Mouse (Mus musculus): ENCODE data around the gene 4930442H23Rik. TPM values are rescaled to one million over a fixed set of nuclear protein-coding genes. Genes with fewer than 3 reads are reported as not detected.

4930442H23Rik gene
- polyA plus RNA-seq, 1 experiment from 2014 or later: not detected

DNA sequence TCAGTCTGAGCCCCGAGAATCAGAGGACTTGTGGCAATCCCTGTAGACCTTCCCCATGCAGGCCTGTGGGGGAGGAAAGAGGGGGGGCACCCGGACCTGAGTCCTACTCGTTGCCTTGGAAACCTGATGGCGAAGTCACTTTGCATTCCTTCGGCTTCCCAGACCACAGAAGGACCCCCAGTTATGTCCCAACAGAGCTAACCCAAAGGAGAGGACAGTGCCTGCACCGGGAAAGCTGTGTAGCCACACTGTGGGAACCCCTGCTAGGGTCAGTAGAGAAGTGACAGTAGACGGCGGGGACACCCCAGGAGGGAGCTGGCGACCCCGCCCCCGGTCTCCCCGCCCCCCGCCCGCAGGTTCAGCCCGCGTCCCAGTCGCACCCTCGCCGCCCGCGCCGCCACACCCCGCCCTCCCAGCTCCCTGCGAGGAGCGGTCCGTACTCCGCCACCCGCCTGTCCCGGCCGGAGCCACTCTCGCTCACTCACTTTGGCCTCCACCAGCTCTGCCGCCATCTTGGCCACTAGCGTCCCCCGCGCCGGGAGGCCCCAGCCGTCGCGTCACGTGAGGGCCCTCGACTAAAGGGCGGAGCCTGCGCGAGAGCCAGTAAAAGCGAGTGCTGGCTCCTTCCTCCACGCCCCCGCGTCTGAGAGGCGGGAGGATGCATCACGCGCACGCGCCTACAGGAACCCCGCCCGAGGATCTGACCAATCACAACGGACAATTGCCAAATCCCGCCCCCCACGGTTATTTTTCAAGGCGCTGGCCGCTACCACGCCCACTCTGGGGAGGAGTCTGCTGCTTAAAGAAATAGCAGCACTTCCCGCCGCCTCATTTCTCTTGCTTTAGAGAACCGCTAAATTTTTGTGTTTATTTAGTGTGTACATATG is 16.2 kb downstream of the 4930442H23Rik start, which contains the start of gene Pias4:
Gene Pias4 (minus strand): TSS at position 724 of the 887 bp plus-strand sequence.
- H3K4me1 ChIP-seq (ENCODE audit: control insufficient read depth, insufficient read depth, low read length): peaks cover 12% of the 10 kb centered on the region
- WGBS: under 1% methylated on average over 26 of the region's 64 CpGs
- no peaks in the 10 kb centered on the region for H3K9me3 ChIP-seq (ENCODE audit: control insufficient read depth, low read length)

DNA sequence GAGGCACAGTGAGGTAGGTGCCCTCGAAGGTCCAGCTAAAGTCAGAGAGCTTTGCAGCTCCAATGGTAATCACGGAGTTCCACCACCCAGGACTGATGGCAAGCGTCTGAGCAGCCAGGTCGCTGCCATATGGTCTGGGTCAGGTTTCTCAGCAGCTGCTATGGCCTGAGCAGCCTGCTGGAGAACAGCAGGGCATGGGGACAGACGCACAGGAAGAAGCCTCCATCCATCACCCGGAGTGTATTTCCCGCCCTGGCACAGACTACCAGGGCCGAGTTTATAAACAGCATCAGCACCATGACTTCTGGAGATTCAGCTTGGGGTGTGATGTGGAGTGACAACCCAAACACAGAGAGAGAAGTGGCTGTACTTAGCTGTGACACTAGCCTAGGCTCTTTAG is 18.5 kb downstream of the 4930442H23Rik start:
- H3K9ac ChIP-seq (ENCODE audit: low read depth, low read length): no peak overlapping the region
- H3K27ac ChIP-seq (replicated peaks; ENCODE audit: low read depth, low read length): no peak overlapping the region
- no peaks in the 10 kb centered on the region for H3K9me3 ChIP-seq (ENCODE audit: control insufficient read depth, low read length)
- WGBS: 61% methylated on average over 8 of the region's 8 CpGs
- DNase-seq (ENCODE audit: low spot score) (no peak), ATAC-seq (ENCODE audit: low read depth) (no peak)
- no peak overlapping the region for H3K4me2 ChIP-seq (ENCODE audit: low read depth, low read length)
- H3K4me3 ChIP-seq (ENCODE audit: low read depth, low read length): no peak overlapping the region
- peaks cover 38% of the 10 kb centered on the region for H3K36me3 ChIP-seq (ENCODE audit: control insufficient read depth, insufficient read depth, low read length)
- peaks cover 12% of the 10 kb centered on the region for H3K4me1 ChIP-seq (ENCODE audit: control insufficient read depth, insufficient read depth, low read length)
- no peaks in the 10 kb centered on the region for H3K27me3 ChIP-seq (replicated peaks; ENCODE audit: control insufficient read depth, insufficient read depth, low read length)

More for the DNA sequence above, 16.2 kb downstream of the 4930442H23Rik start, which contains the start of gene Pias4:
- H3K27me3 ChIP-seq (replicated peaks; ENCODE audit: control insufficient read depth, insufficient read depth, low read length): no peaks in the 10 kb centered on the region
- peak within 1 kb of the TSS; percentile 71 for H3K27ac ChIP-seq (replicated peaks; ENCODE audit: low read depth, low read length)
- H3K36me3 ChIP-seq (ENCODE audit: control insufficient read depth, insufficient read depth, low read length): peaks cover 15% of the 10 kb centered on the region
- H3K4me3 ChIP-seq (ENCODE audit: low read depth, low read length): peak within 1 kb of the TSS; percentile 91
- DNase-seq (ENCODE audit: low spot score): peak; percentile 100
- peak within 1 kb of the TSS; percentile 84 for H3K4me2 ChIP-seq (ENCODE audit: low read depth, low read length)
- H3K9ac ChIP-seq (ENCODE audit: low read depth, low read length): peak within 1 kb of the TSS; percentile 85
- peak; percentile 87 for ATAC-seq (ENCODE audit: low read depth)

DNA sequence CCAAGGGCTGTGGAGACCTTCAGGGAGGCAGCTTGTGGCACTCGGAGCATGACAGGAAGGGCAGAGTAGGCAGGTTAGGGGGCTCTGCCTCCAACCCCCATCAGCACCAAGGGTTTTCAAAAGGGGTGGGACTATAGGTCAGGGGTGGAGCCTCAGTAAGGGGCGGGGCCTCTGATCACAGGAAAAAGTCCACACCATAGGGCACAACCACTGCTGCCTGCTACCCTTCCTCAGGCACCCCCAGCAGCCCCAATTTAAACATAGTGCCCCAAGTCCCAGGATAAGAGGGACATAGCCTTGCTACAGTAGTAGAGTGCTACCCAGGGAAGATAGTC is 21.4 kb downstream of the 4930442H23Rik start:
- ATAC-seq (ENCODE audit: low read depth) (no peak), DNase-seq (ENCODE audit: low spot score) (no peak)
- H3K4me3 ChIP-seq (ENCODE audit: low read depth, low read length): no peak overlapping the region
- no peak overlapping the region for H3K4me2 ChIP-seq (ENCODE audit: low read depth, low read length)
- no peak overlapping the region for H3K27ac ChIP-seq (replicated peaks; ENCODE audit: low read depth, low read length)
- H3K27me3 ChIP-seq (replicated peaks; ENCODE audit: control insufficient read depth, insufficient read depth, low read length): no peaks in the 10 kb centered on the region
- H3K36me3 ChIP-seq (ENCODE audit: control insufficient read depth, insufficient read depth, low read length): peaks cover 60% of the 10 kb centered on the region
- 69% methylated on average over 2 of the region's 2 CpGs for WGBS
- no peak overlapping the region for H3K9ac ChIP-seq (ENCODE audit: low read depth, low read length)
- H3K4me1 ChIP-seq (ENCODE audit: control insufficient read depth, insufficient read depth, low read length): peaks cover 6% of the 10 kb centered on the region
- H3K9me3 ChIP-seq (ENCODE audit: control insufficient read depth, low read length): no peaks in the 10 kb centered on the region

DNA sequence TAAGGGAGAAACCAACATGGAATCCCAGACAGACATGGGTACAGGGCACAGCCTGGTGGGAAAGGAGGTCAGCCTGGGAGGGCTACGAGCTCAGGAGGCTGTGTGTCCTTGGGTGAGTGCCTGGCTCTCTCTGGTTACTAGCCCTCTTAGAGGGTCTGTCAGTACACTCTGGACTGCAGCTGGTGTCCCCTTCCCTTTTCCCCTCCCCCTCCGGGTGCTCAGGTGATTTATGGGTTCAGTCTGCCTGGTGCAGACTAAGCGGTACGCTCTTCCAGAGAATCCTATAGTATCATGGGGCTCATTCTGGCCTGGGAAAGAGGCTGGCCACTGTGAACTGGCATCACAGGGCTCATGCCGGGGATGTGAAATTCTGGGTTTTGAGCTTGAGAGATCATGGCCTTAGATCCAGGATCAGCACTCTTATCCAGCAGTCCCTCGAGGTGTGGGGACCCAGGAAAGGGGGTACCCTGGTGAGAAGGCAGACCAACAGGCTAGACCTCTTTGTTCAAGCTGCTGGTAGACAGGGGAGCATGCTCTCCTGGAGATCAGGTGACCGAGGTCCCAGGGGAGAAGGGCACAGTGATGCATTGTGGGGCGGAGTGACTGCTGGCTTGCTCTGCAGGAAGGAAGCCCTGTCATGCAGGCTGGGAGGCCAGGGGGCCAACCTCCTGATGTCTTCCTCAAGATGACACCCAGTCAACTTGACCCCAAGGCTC is 21.9 kb downstream of the 4930442H23Rik start:
- H3K9ac ChIP-seq (ENCODE audit: low read depth, low read length): no peak overlapping the region
- DNase-seq (ENCODE audit: low spot score): no peak
- H3K36me3 ChIP-seq (ENCODE audit: control insufficient read depth, insufficient read depth, low read length): peaks cover 66% of the 10 kb centered on the region

DNA sequence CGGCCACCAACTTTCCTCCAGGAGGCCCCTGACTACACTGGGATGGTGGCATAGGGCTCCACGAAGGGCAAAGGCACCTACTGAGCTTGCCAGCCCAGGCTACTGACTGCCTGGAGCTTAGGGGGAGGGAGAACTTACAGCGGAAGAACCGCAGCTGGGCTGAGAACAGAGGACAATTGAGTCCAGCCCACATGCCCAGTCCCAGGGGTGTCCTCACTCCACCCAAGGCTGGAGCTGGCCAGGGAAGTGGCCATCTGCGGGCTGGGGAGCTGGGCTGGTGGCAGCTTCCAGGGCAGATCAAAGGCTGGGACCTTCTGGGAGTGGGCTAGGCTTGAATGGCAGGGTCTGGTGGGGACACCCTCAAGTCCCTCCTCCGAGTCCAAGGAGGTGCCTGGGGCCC is 28.9 kb downstream of the 4930442H23Rik start:
- Histone ChIP-seq H3K4me2 (ENCODE audit: low read depth, low read length) (no peak overlapping the region), H3K27ac (replicated peaks; ENCODE audit: low read depth, low read length) (no peak overlapping the region), H3K9ac (ENCODE audit: low read depth, low read length) (no peak overlapping the region), H3K4me3 (ENCODE audit: low read depth, low read length) (no peak overlapping the region), H3K4me1 (ENCODE audit: control insufficient read depth, insufficient read depth, low read length) (no peaks in the 10 kb centered on the region), H3K36me3 (ENCODE audit: control insufficient read depth, insufficient read depth, low read length) (peaks cover 88% of the 10 kb centered on the region), H3K9me3 (ENCODE audit: control insufficient read depth, low read length) (no peaks in the 10 kb centered on the region), H3K27me3 (replicated peaks; ENCODE audit: control insufficient read depth, insufficient read depth, low read length) (no peaks in the 10 kb centered on the region)
- ATAC-seq (ENCODE audit: low read depth) (no peak), DNase-seq (ENCODE audit: low spot score) (no peak)
- WGBS: 68% methylated on average over 5 of the region's 6 CpGs

More for the DNA sequence above, 21.9 kb downstream of the 4930442H23Rik start:
- H3K9me3 ChIP-seq (ENCODE audit: control insufficient read depth, low read length): no peaks in the 10 kb centered on the region
- ATAC-seq (ENCODE audit: low read depth): no peak
- H3K4me3 ChIP-seq (ENCODE audit: low read depth, low read length): no peak overlapping the region
- no peaks in the 10 kb centered on the region for H3K27me3 ChIP-seq (replicated peaks; ENCODE audit: control insufficient read depth, insufficient read depth, low read length)
- no peak overlapping the region for H3K27ac ChIP-seq (replicated peaks; ENCODE audit: low read depth, low read length)
- WGBS: 83% methylated on average over 7 of the region's 8 CpGs
- H3K4me1 ChIP-seq (ENCODE audit: control insufficient read depth, insufficient read depth, low read length): peaks cover 5% of the 10 kb centered on the region
- no peak overlapping the region for H3K4me2 ChIP-seq (ENCODE audit: low read depth, low read length)

DNA sequence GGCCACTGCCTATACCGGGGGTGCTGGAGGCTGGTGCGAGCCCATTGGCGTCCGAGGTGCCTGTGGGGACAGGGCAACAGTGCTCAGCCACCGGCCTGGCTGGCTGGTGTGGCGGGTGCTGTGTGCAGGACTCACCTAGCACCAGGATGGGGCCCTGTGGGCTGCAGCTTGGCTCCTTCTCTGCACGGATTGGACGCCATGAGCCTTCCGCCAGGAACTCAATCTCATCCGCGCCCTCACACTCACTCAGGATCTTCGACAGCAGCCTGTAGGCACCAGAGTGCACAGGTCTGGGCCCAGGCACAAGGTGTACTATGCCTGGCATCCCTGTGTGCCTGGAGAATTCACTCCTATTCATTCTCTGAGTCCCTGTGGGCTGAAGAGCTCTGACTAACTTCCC is 29.3 kb downstream of the 4930442H23Rik start:
- DNase-seq (ENCODE audit: low spot score): no peak
- no peaks in the 10 kb centered on the region for H3K9me3 ChIP-seq (ENCODE audit: control insufficient read depth, low read length)
- H3K36me3 ChIP-seq (ENCODE audit: control insufficient read depth, insufficient read depth, low read length): peaks cover 91% of the 10 kb centered on the region
- H3K27ac ChIP-seq (replicated peaks; ENCODE audit: low read depth, low read length): no peak overlapping the region
- no peaks in the 10 kb centered on the region for H3K4me1 ChIP-seq (ENCODE audit: control insufficient read depth, insufficient read depth, low read length)
- H3K4me2 ChIP-seq (ENCODE audit: low read depth, low read length): no peak overlapping the region
- no peak overlapping the region for H3K4me3 ChIP-seq (ENCODE audit: low read depth, low read length)
- H3K9ac ChIP-seq (ENCODE audit: low read depth, low read length): no peak overlapping the region
- H3K27me3 ChIP-seq (replicated peaks; ENCODE audit: control insufficient read depth, insufficient read depth, low read length): no peaks in the 10 kb centered on the region
- ATAC-seq (ENCODE audit: low read depth): no peak
- WGBS: 82% methylated on average over 12 of the region's 12 CpGs

DNA sequence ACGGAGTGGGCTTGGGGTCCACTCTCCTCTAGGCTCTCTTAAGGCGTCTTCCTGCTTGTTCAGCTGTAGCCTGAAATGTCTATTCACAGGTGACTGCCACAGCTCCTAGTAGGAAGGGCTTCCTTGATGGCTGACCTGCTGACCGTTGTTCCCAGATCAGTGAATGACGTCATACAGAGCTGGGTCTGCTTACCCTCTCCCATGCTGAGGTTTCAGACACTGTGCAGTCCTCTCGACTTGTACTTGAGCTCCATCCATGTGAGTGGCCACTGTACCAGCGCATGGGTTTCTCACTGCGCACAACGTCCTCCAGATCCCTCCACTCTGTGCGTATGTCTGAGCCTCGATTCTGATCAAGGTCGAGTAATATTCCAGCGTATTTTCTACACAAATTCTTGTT is 31.0 kb downstream of the 4930442H23Rik start:
- Histone ChIP-seq H3K27ac (replicated peaks; ENCODE audit: low read depth, low read length) (no peak overlapping the region), H3K4me1 (ENCODE audit: control insufficient read depth, insufficient read depth, low read length) (no peaks in the 10 kb centered on the region), H3K9ac (ENCODE audit: low read depth, low read length) (no peak overlapping the region), H3K9me3 (ENCODE audit: control insufficient read depth, low read length) (no peaks in the 10 kb centered on the region), H3K4me3 (ENCODE audit: low read depth, low read length) (no peak overlapping the region), H3K27me3 (replicated peaks; ENCODE audit: control insufficient read depth, insufficient read depth, low read length) (no peaks in the 10 kb centered on the region), H3K36me3 (ENCODE audit: control insufficient read depth, insufficient read depth, low read length) (peaks cover 94% of the 10 kb centered on the region), H3K4me2 (ENCODE audit: low read depth, low read length) (no peak overlapping the region)
- WGBS: 67% methylated on average over 12 of the region's 12 CpGs
- ATAC-seq (ENCODE audit: low read depth): no peak
- no peak for DNase-seq (ENCODE audit: low spot score)

DNA sequence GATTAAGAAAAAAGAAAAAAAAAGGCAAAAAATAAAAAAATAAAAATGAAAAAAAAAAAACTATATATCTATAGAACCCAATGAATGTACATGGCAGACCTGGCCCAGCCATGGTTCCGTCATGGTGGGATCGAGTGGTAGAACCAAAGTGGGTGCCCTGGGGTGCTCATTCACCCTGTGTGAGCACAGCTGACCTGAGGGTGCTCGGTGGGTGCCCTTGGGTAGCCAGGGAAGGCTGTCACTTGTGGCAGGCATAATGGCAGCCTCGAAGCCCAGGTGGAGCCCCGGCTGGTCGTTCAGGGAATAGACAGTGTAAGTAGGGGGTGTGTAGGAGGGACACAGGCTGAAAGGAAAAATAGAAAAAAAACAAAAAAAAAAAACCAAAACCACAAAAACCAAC is 32.4 kb downstream of the 4930442H23Rik start:
- no peak overlapping the region for H3K4me3 ChIP-seq (ENCODE audit: low read depth, low read length)
- peaks cover 94% of the 10 kb centered on the region for H3K36me3 ChIP-seq (ENCODE audit: control insufficient read depth, insufficient read depth, low read length)
- H3K9me3 ChIP-seq (ENCODE audit: control insufficient read depth, low read length): no peaks in the 10 kb centered on the region
- H3K4me1 ChIP-seq (ENCODE audit: control insufficient read depth, insufficient read depth, low read length): no peaks in the 10 kb centered on the region
- WGBS: 73% methylated on average over 6 of the region's 6 CpGs
- H3K4me2 ChIP-seq (ENCODE audit: low read depth, low read length): no peak overlapping the region
- no peak for ATAC-seq (ENCODE audit: low read depth)
- DNase-seq (ENCODE audit: low spot score): no peak
- no peak overlapping the region for H3K9ac ChIP-seq (ENCODE audit: low read depth, low read length)
- no peaks in the 10 kb centered on the region for H3K27me3 ChIP-seq (replicated peaks; ENCODE audit: control insufficient read depth, insufficient read depth, low read length)
- no peak overlapping the region for H3K27ac ChIP-seq (replicated peaks; ENCODE audit: low read depth, low read length)

Measured in embryonic facial prominence, embryonic 14.5 days (tissue).